Mouse (Mus musculus) spleen, adult 2 months (tissue): ENCODE results near the gene Rps4x.

Experiments used
- CTCF ChIP-seq: fragments of 200-500 bp; IDR thresholded peaks from 2 replicates; pipeline ENCODE4 v1.5.1; 2011; ENCODE audit warnings: mild to moderate bottlenecking, inconsistent platforms; ENCODE audit not compliant: insufficient read depth, insufficient read length, insufficient replicate concordance; ENCODE audit errors: extremely low read depth
- POLR2A ChIP-seq: fragments of 200-500 bp; IDR thresholded peaks from 2 replicates; pipeline ENCODE4 v1.6.1; 2011; ENCODE audit warnings: low read depth, low read length, inconsistent platforms

DNA sequence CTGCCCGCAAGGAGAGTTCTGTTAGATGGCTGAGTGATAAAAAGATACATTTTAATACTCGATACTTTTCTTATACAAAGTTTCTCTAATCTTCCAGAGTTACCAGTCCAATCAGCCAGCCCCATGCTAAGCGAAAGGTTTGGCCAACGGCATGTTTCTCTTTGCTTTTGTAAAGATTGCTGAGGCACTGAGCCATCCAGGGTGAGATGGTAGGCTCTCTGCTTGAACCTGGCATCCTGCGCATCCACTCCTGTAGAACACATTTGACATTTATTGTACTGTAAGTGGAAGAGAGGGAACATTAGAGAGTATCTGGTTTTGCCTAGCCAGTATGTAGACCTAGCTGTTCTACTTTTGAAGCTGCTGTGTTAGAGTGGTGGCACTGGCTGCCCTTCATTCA is 387 bp upstream of the Rps4x start:
- no peak for TF ChIP-seq CTCF
- TF ChIP-seq POLR2A = no peak
